Mouse (Mus musculus): ENCODE results near the gene Tcte2. TPM values are rescaled to one million over a fixed set of nuclear protein-coding genes. Genes with fewer than 3 reads are reported as not detected.

The Tcte2 gene
- total and polyA plus RNA-seq, 3 experiments = 0.17 TPM; not detected in 2

- in situ Hi-C loops (cut with MboI; ENCODE audit: low pct_ligation_motif_present, low pct_unique_long_range_greater_than_20kb, low sequenced_read_pairs) = no loop called here
- no peak for TF ChIP-seq MAZ (IDR thresholded peaks at IDR 0.05; ENCODE audit: low read depth, low read length)
- TF ChIP-seq ZMIZ1 (IDR thresholded peaks at IDR 0.05; ENCODE audit: low read depth, low read length) = no peak
- no peak for TF ChIP-seq MXI1 (IDR thresholded peaks at IDR 0.05; ENCODE audit: low read depth, low read length)
- TF ChIP-seq ELF1 (IDR thresholded peaks at IDR 0.05; ENCODE audit: low read depth, low read length) = no peak
- no peak for TF ChIP-seq TBP (conservative IDR thresholded peaks at IDR 0.05; ENCODE audit: low read depth, low read length)
- TF ChIP-seq HCFC1 (IDR thresholded peaks at IDR 0.05; ENCODE audit: low read depth, low read length) = no peak
- TF ChIP-seq SMC3 (IDR thresholded peaks at IDR 0.05; ENCODE audit: low read depth, low read length) = no peak
- no peak for TF ChIP-seq JUN (IDR thresholded peaks at IDR 0.05; ENCODE audit: insufficient read depth, low read depth, low read length)
- no peak for TF ChIP-seq USF2 (conservative IDR thresholded peaks at IDR 0.05; ENCODE audit: low read depth, low read length)
- no peak for TF ChIP-seq BHLHE40 (IDR thresholded peaks at IDR 0.05; ENCODE audit: low read depth, low read length)
- TF ChIP-seq ZC3H11A (IDR thresholded peaks at IDR 0.05; ENCODE audit: low read depth, low read length) = no peak
- no peak for TF ChIP-seq NELFE (IDR thresholded peaks at IDR 0.05; ENCODE audit: low read depth, low read length)
- TF ChIP-seq NRF1 (IDR thresholded peaks at IDR 0.05; ENCODE audit: low read depth, low read length) = no peak
- no peak for TF ChIP-seq MYC (IDR thresholded peaks at IDR 0.05; ENCODE audit: low read depth, low read length)
Measured at GRCm38 (mm10) chr17:13712116-13712515, 49.5 kb downstream of the Tcte2 start.

GRCm38 (mm10) chr17:13711173-13711572 lies 50.5 kb downstream of the Tcte2 start:
- peaks cover 0 to 4% of the 10 kb centered on the region in 2 experiments; a peak in 1 of 4 replicates for H3K4me1 ChIP-seq (ENCODE audit: control insufficient read depth in 1 of 2, insufficient read depth in 2 of 2)
- no peak for DNase-seq (ENCODE audit: extremely low read depth)
- no peak overlapping the region for H3K9ac ChIP-seq (ENCODE audit: insufficient read depth, low read depth)
- TF ChIP-seq ZNF384 (IDR thresholded peaks at IDR 0.05; ENCODE audit: low read depth, low read length) = peak; percentile 41; the same call in 1 of the 2 replicates
- no peak for TF ChIP-seq BHLHE40 (IDR thresholded peaks at IDR 0.05; ENCODE audit: low read depth, low read length)
- no peak overlapping the region for H3K4me3 ChIP-seq (replicated peaks in 1 of 3; ENCODE audit: low read depth in 2 of 3, low read length in 2 of 3, poor library complexity in 1 of 3)
- dilution Hi-C loops (cut with MboI; ENCODE audit: extremely low pct_ligation_motif_present, extremely low pct_unique_long_range_greater_than_20kb, low sequenced_read_pairs) = no loop called here
- no peak overlapping the region for H3K27ac ChIP-seq (ENCODE audit: insufficient read depth, low read depth)
- H3K9me3 ChIP-seq (replicated peaks; ENCODE audit: low read length) = no peaks in the 10 kb centered on the region
- in situ Hi-C loops (cut with MboI; ENCODE audit: low pct_ligation_motif_present, low pct_unique_long_range_greater_than_20kb, low sequenced_read_pairs) = no loop called here
- H3K36me3 ChIP-seq (replicated peaks in 1 of 2; ENCODE audit: control insufficient read depth in 1 of 2, insufficient read depth in 1 of 2, low read length in 1 of 2) = no peaks in the 10 kb centered on the region
- H3K27me3 ChIP-seq (replicated peaks) = no peaks in the 10 kb centered on the region
- no peaks in the 10 kb centered on the region for H3K79me2 ChIP-seq (replicated peaks; ENCODE audit: control insufficient read depth, extremely low read depth, insufficient read depth, poor library complexity, severe bottlenecking)
- H3K4me2 ChIP-seq (ENCODE audit: insufficient read depth, low read depth, poor library complexity, severe bottlenecking) = no peak overlapping the region

More at GRCm38 (mm10) chr17:13712116-13712515, 49.5 kb downstream of the Tcte2 start:
- Histone ChIP-seq H3K79me2 (replicated peaks; ENCODE audit: control insufficient read depth, extremely low read depth, insufficient read depth, poor library complexity, severe bottlenecking) (no peaks in the 10 kb centered on the region), H3K4me1 (ENCODE audit: control insufficient read depth in 1 of 2, insufficient read depth in 2 of 2) (peaks cover 0 to 4% of the 10 kb centered on the region in 2 experiments; a peak in 1 of 4 replicates), H3K9me3 (replicated peaks; ENCODE audit: low read length) (no peaks in the 10 kb centered on the region), H3K36me3 (replicated peaks in 1 of 2; ENCODE audit: control insufficient read depth in 1 of 2, insufficient read depth in 1 of 2, low read length in 1 of 2) (no peaks in the 10 kb centered on the region), H3K4me3 (replicated peaks in 1 of 3; ENCODE audit: low read depth in 2 of 3, low read length in 2 of 3, poor library complexity in 1 of 3) (no peak overlapping the region), H3K9ac (ENCODE audit: insufficient read depth, low read depth) (no peak overlapping the region), H3K27me3 (replicated peaks) (no peaks in the 10 kb centered on the region), H3K4me2 (ENCODE audit: insufficient read depth, low read depth, poor library complexity, severe bottlenecking) (no peak overlapping the region), H3K27ac (ENCODE audit: insufficient read depth, low read depth) (no peak overlapping the region)
- dilution Hi-C loops (cut with MboI; ENCODE audit: extremely low pct_ligation_motif_present, extremely low pct_unique_long_range_greater_than_20kb, low sequenced_read_pairs) = no loop called here
- DNase-seq (ENCODE audit: extremely low read depth) = no peak

All from CH12.LX (cell line).